Mouse (Mus musculus) CD4-positive, CD25-positive, alpha-beta regulatory T cell, adult 4 months (primary cell): ENCODE results near the gene Cd96. TPM values are rescaled to one million over a fixed set of nuclear protein-coding genes. Genes with fewer than 3 reads are reported as not detected.
A peak's percentile ranks its signal among the peaks of the same experiment; 100 is the strongest.
"Not testable (repeated sequence)": the region's sequence is repeated elsewhere in the genome, so short reads cannot be mapped to it uniquely, and the experiment has no call there.

Experiments
- ATAC-seq: one replicate; pipeline ENCODE4 v1.8.0; 2017
- polyA plus RNA-seq, 2 experiments: library from polyadenylated mRNA; unstranded; fragments of 100-300 nt; shearing (Covaris generic); gene quantifications; one replicate each; pipeline ENCODE4 v1.2.1; 2017

The Cd96 gene
- 100 to 1,000 TPM; 212 to 214 TPM for polyA plus RNA-seq

- peak; percentile 81 for ATAC-seq
Observed at GRCm38 (mm10) chr16:46120020-46120419, at the start of gene Cd96. TSS of gene Cd96 (minus strand) at chr16:46120251.

- no peak for ATAC-seq
Observed at GRCm38 (mm10) chr16:46166971-46167370, 46.9 kb upstream of the Cd96 start.

GRCm38 (mm10) chr16:46165305-46165704 lies 45.3 kb upstream of the Cd96 start:
- ATAC-seq = no peak

GRCm38 (mm10) chr16:46154832-46155231 lies 34.8 kb upstream of the Cd96 start, which contains the start of gene Gm4737:
TSS of gene Gm4737 (minus strand) at chr16:46155077.
- ATAC-seq = not testable (repeated sequence)

GRCm38 (mm10) chr16:46151141-46151540 lies 31.1 kb upstream of the Cd96 start:
- no peak for ATAC-seq

GRCm38 (mm10) chr16:46148661-46149341 lies 28.8 kb upstream of the Cd96 start:
- ATAC-seq = no peak

- no peak for ATAC-seq
Observed at GRCm38 (mm10) chr16:46146962-46147361, 26.9 kb upstream of the Cd96 start.

GRCm38 (mm10) chr16:46122238-46122637 lies 2.2 kb upstream of the Cd96 start:
- no peak for ATAC-seq

GRCm38 (mm10) chr16:46121420-46121819 lies 1.4 kb upstream of the Cd96 start:
- ATAC-seq = peak; percentile 40

GRCm38 (mm10) chr16:46120607-46121006 lies 556 bp upstream of the Cd96 start:
- no peak for ATAC-seq

GRCm38 (mm10) chr16:46117645-46118044 lies 2.4 kb downstream of the Cd96 start:
- peak; percentile 5 for ATAC-seq

- no peak for ATAC-seq
Observed at GRCm38 (mm10) chr16:46114727-46115126, 5.3 kb downstream of the Cd96 start.

GRCm38 (mm10) chr16:46109536-46109935 lies 10.5 kb downstream of the Cd96 start:
- ATAC-seq = no peak

- ATAC-seq = peak; percentile 68
Observed at GRCm38 (mm10) chr16:46107431-46107830, 12.6 kb downstream of the Cd96 start.

GRCm38 (mm10) chr16:46104491-46104890 lies 15.6 kb downstream of the Cd96 start:
- ATAC-seq = peak; percentile 57

GRCm38 (mm10) chr16:46101748-46102147 lies 18.3 kb downstream of the Cd96 start:
- no peak for ATAC-seq

GRCm38 (mm10) chr16:46100286-46100685 lies 19.8 kb downstream of the Cd96 start:
- peak; percentile 50 for ATAC-seq

- no peak for ATAC-seq
Observed at GRCm38 (mm10) chr16:46097421-46097820, 22.6 kb downstream of the Cd96 start.

- no peak for ATAC-seq
Observed at GRCm38 (mm10) chr16:46094478-46094877, 25.6 kb downstream of the Cd96 start.

GRCm38 (mm10) chr16:46092935-46093334 lies 27.1 kb downstream of the Cd96 start:
- ATAC-seq = no peak

GRCm38 (mm10) chr16:46086874-46087473 lies 33.1 kb downstream of the Cd96 start:
- no peak for ATAC-seq

- no peak for ATAC-seq
Observed at GRCm38 (mm10) chr16:46068000-46068399, 52.1 kb downstream of the Cd96 start.

- ATAC-seq = no peak
Observed at GRCm38 (mm10) chr16:46063278-46063677, 56.8 kb downstream of the Cd96 start.

GRCm38 (mm10) chr16:46046906-46047305 lies 73.1 kb downstream of the Cd96 start:
- no peak for ATAC-seq
